Mouse (Mus musculus): ENCODE results near the gene Cd8b1.

GRCm38 (mm10) chr6:71353722-71354121 lies 31.1 kb downstream of the Cd8b1 start:
- TF ChIP-seq GATA1 (IDR thresholded peaks at IDR 0.05; ENCODE audit: low read length), result no peak
- TF ChIP-seq TAL1 (IDR thresholded peaks at IDR 0.05; ENCODE audit: low read length), result no peak

All from erythroblast, embryonic 14.5 days (primary cell).